Mouse (Mus musculus): ENCODE results near the gene Fbxo28.

Fbxo28 gene

GRCm38 (mm10) chr1:182288601-182289000, 52.8 kb downstream of the Fbxo28 start:
- no peak for DNase-seq (ENCODE audit: low spot score)

DNA sequence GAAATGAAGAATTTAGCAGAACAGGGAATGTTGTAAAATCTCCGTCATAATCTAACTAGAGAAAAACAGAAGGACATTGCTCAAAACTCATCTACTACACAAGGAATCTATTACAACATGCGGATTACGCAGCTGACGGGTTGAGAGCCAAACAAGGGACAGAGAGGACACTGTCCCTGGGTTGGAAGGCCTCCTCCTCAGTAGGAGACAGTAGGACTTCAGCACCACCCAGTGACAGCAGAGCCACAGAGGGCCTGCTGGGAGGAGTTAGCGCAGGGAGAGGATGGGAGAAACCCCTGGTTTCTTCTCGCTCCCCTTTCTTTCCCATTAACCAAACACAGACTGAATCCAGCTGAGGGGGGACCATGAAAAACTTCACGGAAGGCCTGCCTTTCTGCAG, 53.6 kb downstream of the Fbxo28 start:
- DNase-seq (ENCODE audit: low spot score): no peak

DNA sequence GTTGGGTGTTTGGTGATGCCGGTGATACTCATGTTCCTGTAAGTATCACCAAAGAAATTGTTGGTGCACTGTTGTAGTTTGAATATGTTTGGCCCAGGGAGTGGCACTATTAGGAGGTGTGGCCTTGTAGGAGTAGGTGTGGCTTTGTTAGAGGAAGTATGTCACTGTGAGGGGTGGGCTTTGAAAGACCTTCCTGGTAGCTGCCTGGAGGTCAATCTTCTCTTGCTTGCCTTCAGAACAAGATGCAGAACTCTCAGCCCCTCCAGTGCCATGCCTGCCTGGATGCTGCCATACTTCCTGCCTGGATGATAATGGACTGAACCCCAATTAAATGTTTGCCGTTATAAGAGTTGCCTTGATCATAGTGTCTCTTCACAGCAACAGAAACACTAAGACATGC, 56.6 kb downstream of the Fbxo28 start:
- no peak for DNase-seq (ENCODE audit: low spot score)

GRCm38 (mm10) chr1:182283231-182283630, 58.2 kb downstream of the Fbxo28 start:
- DNase-seq (ENCODE audit: low spot score): peak; percentile 10

- DNase-seq (ENCODE audit: low spot score): peak; percentile 94
These were observed 59.0 kb downstream of the Fbxo28 start, which contains the start of gene Degs1 for GRCm38 (mm10) chr1:182282091-182283075. Gene Degs1, minus strand, starts transcription at chr1:182282804.

DNA sequence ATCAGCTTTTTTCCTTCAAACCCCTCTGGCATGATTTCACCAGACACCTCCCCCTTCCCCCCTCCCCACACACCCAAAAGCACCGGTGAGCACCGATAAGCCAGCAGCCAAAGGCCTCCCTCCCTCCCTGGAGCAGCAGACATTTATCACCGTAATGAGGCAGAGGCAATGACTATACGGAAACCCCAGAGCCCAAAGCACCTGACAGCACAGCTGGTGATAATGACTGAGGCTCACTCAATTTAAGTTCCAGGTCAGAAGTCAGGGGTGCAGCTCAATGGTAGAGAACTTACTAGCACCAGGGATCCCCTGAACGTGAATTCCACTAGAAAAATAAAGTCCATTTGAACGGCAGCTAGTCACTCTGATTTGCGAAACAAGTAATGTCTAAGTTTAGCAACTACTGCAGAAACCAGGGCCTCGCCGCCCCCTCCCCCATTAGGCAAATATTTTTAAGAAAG, 60.1 kb downstream of the Fbxo28 start:
- DNase-seq (ENCODE audit: low spot score): peak; percentile 21

GRCm38 (mm10) chr1:182280577-182280976, 60.9 kb downstream of the Fbxo28 start:
- DNase-seq (ENCODE audit: low spot score): no peak

- no peak for DNase-seq (ENCODE audit: low spot score)
These were observed 61.4 kb downstream of the Fbxo28 start for GRCm38 (mm10) chr1:182280046-182280445.

- DNase-seq (ENCODE audit: low spot score): no peak
These were observed 62.0 kb downstream of the Fbxo28 start for GRCm38 (mm10) chr1:182279436-182279835.

DNA sequence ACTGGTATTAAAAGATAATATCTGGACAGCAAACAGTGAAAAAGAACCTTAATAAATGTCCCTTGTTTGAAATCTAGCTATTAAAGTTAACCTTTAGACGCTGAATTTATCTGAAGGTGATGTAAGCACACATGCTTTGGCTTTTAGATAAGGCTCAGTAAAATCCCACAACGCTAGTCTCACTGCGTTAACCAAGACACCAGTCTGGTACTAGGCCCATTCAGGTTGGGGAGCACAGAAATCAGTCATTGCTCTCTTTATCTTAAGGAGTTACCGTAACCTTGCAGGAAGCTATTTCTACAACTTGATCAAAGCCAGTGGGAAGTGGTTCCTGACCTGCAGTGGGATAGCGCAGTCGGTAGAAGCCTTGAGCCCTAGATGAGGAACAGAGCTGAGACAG, 66.3 kb downstream of the Fbxo28 start:
- no peak for DNase-seq (ENCODE audit: low spot score)

GRCm38 (mm10) chr1:182271632-182272031, 69.8 kb downstream of the Fbxo28 start:
- no peak for DNase-seq (ENCODE audit: low spot score)

DNA sequence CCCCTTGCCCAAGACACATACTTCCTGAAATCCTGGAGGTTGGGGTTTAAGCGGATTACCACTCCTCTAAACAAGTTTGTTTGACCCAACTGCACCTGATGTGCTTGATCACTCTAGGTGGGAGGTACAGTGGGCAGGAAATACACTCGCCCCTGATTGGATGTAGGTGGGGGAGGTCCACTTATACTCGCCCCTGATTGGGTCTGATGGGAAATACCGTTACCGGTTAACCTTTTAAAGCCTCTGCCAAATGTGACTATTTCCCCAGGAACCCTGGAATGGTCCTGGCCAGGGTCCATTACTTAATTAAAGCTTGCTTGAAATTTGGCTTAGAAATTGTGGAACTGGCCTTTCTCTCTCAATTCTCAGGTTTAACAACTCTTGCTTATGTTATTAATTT, 70.3 kb downstream of the Fbxo28 start:
- no peak for DNase-seq (ENCODE audit: low spot score)

DNA sequence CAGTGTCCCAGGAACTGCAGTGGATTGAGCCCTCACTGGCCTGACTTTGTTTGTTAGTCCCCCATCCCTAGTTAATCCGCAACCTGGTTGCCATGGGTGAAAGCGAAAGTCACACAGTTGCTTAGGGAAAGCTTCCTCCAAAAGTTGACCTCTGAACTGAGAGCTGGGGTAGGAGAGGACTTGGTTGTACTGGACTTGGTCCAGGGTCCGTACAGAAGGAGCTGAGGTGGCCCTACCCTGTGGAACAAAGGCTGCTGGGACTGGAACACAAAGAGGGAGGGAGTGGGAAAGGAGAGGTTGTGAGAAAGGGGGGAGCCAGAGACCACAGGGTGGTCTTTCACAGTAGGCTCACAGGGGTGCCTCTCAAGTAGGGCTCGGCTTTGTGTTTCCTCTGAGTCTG, 73.1 kb downstream of the Fbxo28 start:
- DNase-seq (ENCODE audit: low spot score): no peak

- DNase-seq (ENCODE audit: low spot score): no peak
These were observed 75.4 kb downstream of the Fbxo28 start for GRCm38 (mm10) chr1:182266028-182266525.

All from retina, embryonic 14.5 days (tissue).